Mouse (Mus musculus) stomach, embryonic 14.5 days (tissue): ENCODE data around the gene Axdnd1. TPM values are rescaled to one million over a fixed set of nuclear protein-coding genes. Genes with fewer than 3 reads are reported as not detected.

Source experiments
- ATAC-seq: fragments of 200-750 bp; cut with Nextera tagmentation; 2 replicates; pipeline ENCODE4 v1.8.0; 2017; ENCODE audit warnings: low read depth, moderate TSS enrichment; ENCODE audit not compliant: insufficient number of reproducible peaks, insufficient read depth, low FRiP score
- H3K27ac ChIP-seq: fragments of 300-500 bp; sonication (generic); 2 replicates; pipeline ENCODE4 v1.5.1; 2014; ENCODE audit warnings: mild to moderate bottlenecking, low read length, moderate library complexity, mixed read lengths
- H3K27me3 ChIP-seq: fragments of 300-500 bp; sonication (generic); 2 replicates; pipeline ENCODE4 v1.6.1; 2014; ENCODE audit warnings: low read length, control low read depth, mixed read lengths; ENCODE audit not compliant: control insufficient read depth, insufficient read depth
- H3K36me3 ChIP-seq: fragments of 300-500 bp; sonication (generic); 2 replicates; pipeline ENCODE4 v1.6.1; 2014; ENCODE audit warnings: mild to moderate bottlenecking, control low read depth, low read length, moderate library complexity, mixed read lengths; ENCODE audit not compliant: control insufficient read depth, insufficient read depth
- H3K4me1 ChIP-seq: fragments of 300-500 bp; sonication (generic); 2 replicates; pipeline ENCODE4 v1.6.1; 2014; ENCODE audit warnings: low read length, control low read depth, mixed read lengths; ENCODE audit not compliant: control insufficient read depth, insufficient read depth
- H3K4me2 ChIP-seq: fragments of 300-500 bp; sonication (generic); replicated peaks from 2 replicates; pipeline ENCODE4 v1.6.1; 2014; ENCODE audit warnings: low read depth, low read length, control low read depth
- H3K4me3 ChIP-seq: fragments of 300-500 bp; sonication (generic); 2 replicates; pipeline ENCODE4 v1.5.1; 2014; ENCODE audit warnings: low read depth, low read length, control low read depth
- H3K9ac ChIP-seq: fragments of 300-500 bp; sonication (generic); replicated peaks from 2 replicates; pipeline ENCODE4 v1.6.1; 2014; ENCODE audit warnings: low read depth, mild to moderate bottlenecking, control low read depth, low read length, moderate library complexity, mixed read lengths
- H3K9me3 ChIP-seq: fragments of 300-500 bp; sonication (generic); 2 replicates; pipeline ENCODE4 v1.6.1; 2016; ENCODE audit warnings: low read depth, low read length, control low read depth; ENCODE audit not compliant: control insufficient read depth
- WGBS: fragments of 180-500 bp; shearing (Covaris S2); extraction: QIAGEN DNeasy Blood & Tissue Kit; methylation state at CpG from one replicate; pipeline ENCODE4 v1.1.7; 2014; 5-methylcytosine and 5-hydroxymethylcytosine counted together
- polyA plus RNA-seq: library from polyadenylated mRNA; unstranded; fragments of >200 nt; fragmentation: Nextera tagmentation; extraction: Ambion mirVana; gene quantifications from 2 replicates; pipeline ENCODE4 v1.2.1, GENCODE M21; 2014

Gene Axdnd1
- polyA plus RNA-seq, 1 experiment from 2014 or later, result 0.71 TPM

GRCm38 (mm10) chr1:156449691-156450090, 28.7 kb upstream of the Axdnd1 start:
- H3K4me1 ChIP-seq, result no peaks in the 10 kb centered on the region
- ATAC-seq, result no peak
- no peaks in the 10 kb centered on the region for H3K27me3 ChIP-seq
- H3K4me3 ChIP-seq, result no peak overlapping the region
- no peaks in the 10 kb centered on the region for H3K9me3 ChIP-seq
- 75% methylated on average over 17 of the region's 17 CpGs for WGBS
- H3K36me3 ChIP-seq, result peaks cover 8% of the 10 kb centered on the region
- H3K27ac ChIP-seq, result no peak overlapping the region
- H3K9ac ChIP-seq, result no peak overlapping the region
- H3K4me2 ChIP-seq, result no peak overlapping the region

- H3K4me1 ChIP-seq, result no peaks in the 10 kb centered on the region
- H3K9me3 ChIP-seq, result no peaks in the 10 kb centered on the region
- no peak overlapping the region for H3K9ac ChIP-seq
- ATAC-seq, result no peak
- no peaks in the 10 kb centered on the region for H3K27me3 ChIP-seq
- no peak overlapping the region for H3K4me2 ChIP-seq
- H3K36me3 ChIP-seq, result peaks cover 11% of the 10 kb centered on the region
- no peak overlapping the region for H3K4me3 ChIP-seq
- H3K27ac ChIP-seq, result no peak overlapping the region
- 88% methylated on average over 7 of the region's 7 CpGs for WGBS
These were observed 28.1 kb upstream of the Axdnd1 start for GRCm38 (mm10) chr1:156449089-156449488.

GRCm38 (mm10) chr1:156445049-156445448, 24.1 kb upstream of the Axdnd1 start:
- no peak for ATAC-seq
- no peak overlapping the region for H3K4me2 ChIP-seq
- H3K4me1 ChIP-seq, result no peaks in the 10 kb centered on the region
- H3K4me3 ChIP-seq, result no peak overlapping the region
- H3K9me3 ChIP-seq, result no peaks in the 10 kb centered on the region
- WGBS, result 91% methylated on average over 1 of the region's 1 CpGs
- H3K27ac ChIP-seq, result no peak overlapping the region
- H3K27me3 ChIP-seq, result no peaks in the 10 kb centered on the region
- peaks cover 21% of the 10 kb centered on the region for H3K36me3 ChIP-seq
- H3K9ac ChIP-seq, result no peak overlapping the region

- peaks cover 32% of the 10 kb centered on the region for H3K36me3 ChIP-seq
- H3K9me3 ChIP-seq, result no peaks in the 10 kb centered on the region
- WGBS, result 85% methylated on average over 6 of the region's 6 CpGs
- ATAC-seq, result no peak
- H3K27me3 ChIP-seq, result no peaks in the 10 kb centered on the region
- no peak overlapping the region for H3K27ac ChIP-seq
- H3K4me2 ChIP-seq, result no peak overlapping the region
- no peak overlapping the region for H3K4me3 ChIP-seq
- H3K4me1 ChIP-seq, result no peaks in the 10 kb centered on the region
- H3K9ac ChIP-seq, result no peak overlapping the region
These were observed 21.8 kb upstream of the Axdnd1 start for GRCm38 (mm10) chr1:156442776-156443175.

- Histone ChIP-seq H3K27ac (no peak overlapping the region), H3K4me1 (no peaks in the 10 kb centered on the region), H3K36me3 (peaks cover 37% of the 10 kb centered on the region), H3K4me2 (no peak overlapping the region), H3K9me3 (no peaks in the 10 kb centered on the region), H3K9ac (no peak overlapping the region), H3K27me3 (no peaks in the 10 kb centered on the region), H3K4me3 (no peak overlapping the region)
- 94% methylated on average over 12 of the region's 12 CpGs for WGBS
- ATAC-seq, result no peak
These were observed 21.3 kb upstream of the Axdnd1 start for GRCm38 (mm10) chr1:156442266-156442665.

- Histone ChIP-seq H3K4me1 (no peaks in the 10 kb centered on the region), H3K36me3 (peaks cover 50% of the 10 kb centered on the region)
- 87% methylated on average over 5 of the region's 5 CpGs for WGBS
These were observed 16.8 kb upstream of the Axdnd1 start for GRCm38 (mm10) chr1:156437726-156438125.

GRCm38 (mm10) chr1:156437016-156437708, 16.2 kb upstream of the Axdnd1 start:
- no peaks in the 10 kb centered on the region for H3K27me3 ChIP-seq
- H3K36me3 ChIP-seq, result peaks cover 52% of the 10 kb centered on the region
- no peak overlapping the region for H3K4me2 ChIP-seq
- no peak overlapping the region for H3K27ac ChIP-seq
- no peak overlapping the region for H3K4me3 ChIP-seq
- H3K9me3 ChIP-seq, result no peaks in the 10 kb centered on the region
- WGBS, result 93% methylated on average over 8 of the region's 8 CpGs
- no peak overlapping the region for H3K9ac ChIP-seq
- no peaks in the 10 kb centered on the region for H3K4me1 ChIP-seq
- no peak for ATAC-seq

More at GRCm38 (mm10) chr1:156437726-156438125, 16.8 kb upstream of the Axdnd1 start:
- no peak for ATAC-seq
- Histone ChIP-seq H3K27me3 (no peaks in the 10 kb centered on the region), H3K9me3 (no peaks in the 10 kb centered on the region), H3K27ac (no peak overlapping the region), H3K4me3 (no peak overlapping the region), H3K9ac (no peak overlapping the region), H3K4me2 (no peak overlapping the region)

GRCm38 (mm10) chr1:156433497-156433896, 12.5 kb upstream of the Axdnd1 start:
- no peak for ATAC-seq
- Histone ChIP-seq H3K9ac (no peak overlapping the region), H3K4me2 (no peak overlapping the region), H3K27me3 (no peaks in the 10 kb centered on the region), H3K4me1 (no peaks in the 10 kb centered on the region), H3K4me3 (no peak overlapping the region), H3K36me3 (peaks cover 47% of the 10 kb centered on the region), H3K9me3 (no peaks in the 10 kb centered on the region), H3K27ac (no peak overlapping the region)
- 89% methylated on average over 3 of the region's 3 CpGs for WGBS

- ATAC-seq, result no peak
- no peak overlapping the region for H3K4me3 ChIP-seq
- H3K27ac ChIP-seq, result no peak overlapping the region
- H3K9me3 ChIP-seq, result no peaks in the 10 kb centered on the region
- WGBS, result 63% methylated on average over 10 of the region's 10 CpGs
- peaks cover 43% of the 10 kb centered on the region for H3K36me3 ChIP-seq
- no peak overlapping the region for H3K4me2 ChIP-seq
- H3K27me3 ChIP-seq, result no peaks in the 10 kb centered on the region
- no peaks in the 10 kb centered on the region for H3K4me1 ChIP-seq
- H3K9ac ChIP-seq, result no peak overlapping the region
These were observed 11.5 kb upstream of the Axdnd1 start for GRCm38 (mm10) chr1:156432498-156432897.
